Mouse (Mus musculus): ENCODE data around the gene Palld.

DNA sequence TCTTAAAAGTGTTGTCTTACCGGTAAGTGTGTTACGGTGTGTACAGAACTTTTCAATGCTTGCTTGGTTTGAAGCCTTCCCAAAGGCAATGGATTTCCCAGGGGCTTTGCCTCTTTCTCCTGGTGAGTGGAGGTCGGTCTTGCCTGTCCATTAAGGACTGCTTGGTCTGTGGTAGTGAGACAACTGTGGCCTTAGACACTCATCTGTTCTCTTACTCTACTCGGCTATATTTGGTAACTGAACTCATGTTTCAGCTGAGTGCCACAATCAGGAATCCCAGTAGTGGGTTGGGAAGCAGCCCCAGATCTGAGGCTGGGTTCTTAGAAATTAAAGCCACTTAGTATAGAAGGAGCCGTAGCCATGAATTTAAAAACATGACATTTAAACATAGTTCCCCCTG lies at the start of gene Palld:
- TF ChIP-seq POLR2A (IDR thresholded peaks at IDR 0.05; ENCODE audit: low read depth, low read length) (no peak), CTCF (IDR thresholded peaks at IDR 0.05; ENCODE audit: extremely low read depth, insufficient read length, insufficient replicate concordance, low read depth, low read length) (no peak)

Measured in small intestine, adult 2 months (tissue).